Mouse (Mus musculus) stomach, postnatal 0 days (tissue): ENCODE results near the gene Lgals3.

Source experiments
- CTCF ChIP-seq: IDR thresholded peaks from 2 replicates; pipeline ENCODE4 v1.5.1; 2016; ENCODE audit warnings: antibody characterized with exemption, low read depth, mild to moderate bottlenecking, moderate library complexity
- EP300 ChIP-seq: optimal IDR thresholded peaks from 2 replicates; pipeline ENCODE3; 2016; ENCODE audit warnings: antibody characterized with exemption

GRCm38 (mm10) chr14:47341811-47342291, 25.7 kb upstream of the Lgals3 start:
- TF ChIP-seq CTCF (no peak), EP300 (no peak)
